In the genomic region with DNA sequence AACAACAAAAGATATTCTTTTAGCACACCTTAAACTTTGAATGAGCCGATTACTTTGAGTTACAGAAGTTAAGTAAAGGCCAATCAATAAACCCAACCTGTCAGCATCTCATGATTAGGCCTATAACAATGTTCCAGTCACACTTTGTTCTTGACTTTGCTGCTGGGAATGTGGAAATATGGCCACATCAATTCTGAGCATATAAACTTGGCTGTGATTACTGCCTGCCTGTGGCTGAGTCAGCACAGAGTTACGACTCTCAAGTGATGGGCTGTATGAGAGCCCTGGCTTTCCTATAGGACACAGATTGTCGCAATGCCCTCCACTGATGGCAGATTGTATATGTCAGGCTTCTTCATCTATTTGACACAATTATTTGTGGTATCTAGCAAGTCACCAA, we compare ENCODE assay signal across 26 mouse cellular contexts.
DNase-seq lines count a peak whose midpoint lies in the region; ATAC-seq lines count a peak whose summit lies in the region.
"Had no signal": no experiment of that assay in that cellular context is flagged by ENCODE, and none has a peak within 500 bp of the region (broad histone marks: within the 10 kb centered on the region; RNA-seq: fewer than 3 reads in every experiment).

No protein-coding gene starts in this region.

- no peak overlapping the region for H3K27ac ChIP-seq in kidney, embryonic 16.5 days (ENCODE audit: low read length)

- no peak overlapping the region for H3K4me3 ChIP-seq in kidney, embryonic 16.5 days (ENCODE audit: low read length)

- H3K4me1 ChIP-seq in kidney, embryonic 16.5 days (ENCODE audit: insufficient read depth, low read length) = no peaks in the 10 kb centered on the region

- no peak overlapping the region for H3K4me2 ChIP-seq in kidney, embryonic 16.5 days (replicated peaks; ENCODE audit: low read depth, low read length)

- WGBS in kidney, embryonic 16.5 days = 73% methylated on average over 3 of the region's 3 CpGs

- no peak for ATAC-seq in kidney, embryonic 16.5 days (ENCODE audit: low FRiP score, low TSS enrichment)
- ATAC-seq: activated CD4-positive, CD25-positive, alpha-beta regulatory T cell, adult 4 months; CD4-positive, CD25-positive, alpha-beta regulatory T cell, adult 4 months; Patski had no signal

- DNase-seq in 3T3-L1 (ENCODE audit: low read depth, low spot score) (peak; percentile 70), NIH3T3 (ENCODE audit: low read depth) (peak; percentile 60)
- DNase-seq in Muller cell, postnatal 12 days (ENCODE audit: inconsistent ontology term) = peak; percentile 11
- DNase-seq in fibroblast of lung, adult 2 months (ENCODE audit: low read depth) = peak; percentile 25
- DNase-seq in c-Kit-positive CD71-positive TER-119-positive erythroid progenitor cells, embryonic 14.5 days (ENCODE audit: low spot score) = no peak
- DNase-seq in lung, postnatal 25 days (ENCODE audit: low spot score) = no peak
- no peak for DNase-seq in frontal cortex, postnatal 10 days (ENCODE audit: low spot score in 2 of 2)
- DNase-seq: adrenal gland, adult 2 months; adrenal gland, adult 8-10 months; adrenal gland, postnatal 10 days; adrenal gland, postnatal 14 days; adrenal gland, postnatal 25 days; adrenal gland, postnatal 36 days; B cell, adult 2 months; cerebellum, adult 11 months; cerebellum, adult 11-12 months; cerebellum, adult 18-20 months; cerebellum, adult 2 months; cerebellum, adult 8-10 months; cerebellum, adult 9-10 months had no signal

- no peaks in the 10 kb centered on the region for H3K27me3 ChIP-seq in kidney, embryonic 16.5 days (ENCODE audit: insufficient read depth, low read length)
- H3K27me3 ChIP-seq: CH12.LX had no signal

- H3K9me3 ChIP-seq in kidney, embryonic 16.5 days (ENCODE audit: low read length) = no peaks in the 10 kb centered on the region

- no peak overlapping the region for H3K9ac ChIP-seq in kidney, embryonic 16.5 days (replicated peaks; ENCODE audit: low read length)

- H3K36me3 ChIP-seq in kidney, embryonic 16.5 days (ENCODE audit: insufficient read depth, low read length) = no peaks in the 10 kb centered on the region
- H3K36me3 ChIP-seq: G1E had no signal

Comparison
In these comparisons a context has a peak if more than half of its experiments do, and no peak if none do; other contexts are left out.
1. DNase-seq: peak in 3T3-L1 (single experiment), Muller cell, postnatal 12 days (single experiment), NIH3T3 (single experiment) and fibroblast of lung, adult 2 months (single experiment); none in c-Kit-positive CD71-positive TER-119-positive erythroid progenitor cells, embryonic 14.5 days (single experiment), lung, postnatal 25 days (single experiment) and frontal cortex, postnatal 10 days (0 of 2).